Mouse (Mus musculus) MEL (cell line): Measurements from ENCODE around the gene Arhgap44. TPM values are rescaled to one million over a fixed set of nuclear protein-coding genes. Genes with fewer than 3 reads are reported as not detected.

ENCODE experiments used
- DNase-seq: peaks from one replicate; pipeline ENCODE4 v3.0.0; 2011; ENCODE audit warnings: low read depth, low spot score
- H3K27ac ChIP-seq: 2 replicates; pipeline ENCODE4 v1.5.1; 2012; ENCODE audit warnings: low read depth, mild to moderate bottlenecking, control low read depth, low read length, moderate library complexity; ENCODE audit not compliant: control insufficient read depth
- H3K27me3 ChIP-seq, 2 experiments: fragments of 150-350 bp in 1 of 2; sonication (generic) in 1 of 2; 2 replicates each; pipeline ENCODE4 v1.6.1; 2012; ENCODE audit warnings: low read length in 2 of 2, mild to moderate bottlenecking in 2 of 2, improper control_type of control experiment in 1 of 2, moderate library complexity in 1 of 2; ENCODE audit not compliant: insufficient read depth in 2 of 2, control insufficient read depth in 1 of 2
- H3K36me3 ChIP-seq, 2 experiments: 2 replicates each; pipeline ENCODE4 v1.6.1; 2012 to 2014; ENCODE audit warnings: low read length in 2 of 2, improper control_type of control experiment in 1 of 2, inconsistent platforms in 1 of 2, mild to moderate bottlenecking in 1 of 2; ENCODE audit not compliant: insufficient read depth in 2 of 2, control insufficient read depth in 1 of 2
- H3K4me1 ChIP-seq, 2 experiments: fragments of 150-350 bp in 1 of 2; sonication (generic) in 1 of 2; 2 replicates each; pipeline ENCODE4 v1.6.1; 2012; ENCODE audit warnings: low read length in 2 of 2, improper control_type of control experiment in 1 of 2, mild to moderate bottlenecking in 1 of 2; ENCODE audit not compliant: insufficient read depth in 2 of 2, control insufficient read depth in 1 of 2
- H3K4me3 ChIP-seq, 2 experiments: fragments of 150-350 bp in 1 of 2; sonication (generic) in 1 of 2; 2 replicates each; pipeline ENCODE4 v1.5.1; 2012; ENCODE audit warnings: low read depth in 2 of 2, low read length in 2 of 2, mild to moderate bottlenecking in 2 of 2, moderate library complexity in 2 of 2, control low read depth in 1 of 2, improper control_type of control experiment in 1 of 2; ENCODE audit not compliant: control insufficient read depth in 1 of 2, insufficient read depth in 1 of 2
- H3K79me2 ChIP-seq: 2 replicates; pipeline ENCODE4 v1.6.1; 2012; ENCODE audit warnings: mild to moderate bottlenecking, low read length, moderate library complexity; ENCODE audit not compliant: control insufficient read depth, poor library complexity, insufficient read depth
- H3K9ac ChIP-seq: 2 replicates; pipeline ENCODE4 v1.6.1; 2012; ENCODE audit warnings: low read depth, mild to moderate bottlenecking, control low read depth, low read length, moderate library complexity; ENCODE audit not compliant: control insufficient read depth, poor library complexity, severe bottlenecking
- H3K9me3 ChIP-seq: fragments of 150-350 bp; sonication (generic); replicated peaks from 2 replicates; pipeline ENCODE4 v1.6.1; 2012; ENCODE audit warnings: mild to moderate bottlenecking, low read length, improper control_type of control experiment, moderate library complexity; ENCODE audit not compliant: insufficient read depth
- BHLHE40 ChIP-seq: IDR thresholded peaks from 2 replicates; pipeline ENCODE4 v1.6.1; 2012; ENCODE audit warnings: low read depth, mild to moderate bottlenecking, inconsistent platforms, low read length, improper control_type of control experiment, borderline replicate concordance
- CHD1 ChIP-seq: IDR thresholded peaks from 2 replicates; pipeline ENCODE4 v1.6.1; 2012; ENCODE audit warnings: low read depth, mild to moderate bottlenecking, inconsistent platforms, low read length, improper control_type of control experiment
- CHD2 ChIP-seq: IDR thresholded peaks from 2 replicates; pipeline ENCODE4 v1.6.1; 2011; ENCODE audit warnings: low read length, improper control_type of control experiment
- CTCF ChIP-seq, 3 experiments: IDR thresholded peaks in 2 of 3; conservative IDR thresholded peaks in 1 of 3; 2 replicates each; pipeline ENCODE4 v1.5.1; 2011 to 2012; ENCODE audit warnings: low read length in 3 of 3, low read depth in 2 of 3, mild to moderate bottlenecking in 2 of 3, improper control_type of control experiment in 1 of 3, inconsistent platforms in 1 of 3, mixed read lengths in 1 of 3, moderate library complexity in 1 of 3; ENCODE audit not compliant: control insufficient read depth in 1 of 3, insufficient read depth in 1 of 3, poor library complexity in 1 of 3, severe bottlenecking in 1 of 3
- E2F4 ChIP-seq: IDR thresholded peaks from 2 replicates; pipeline ENCODE4 v1.6.1; 2011; ENCODE audit warnings: low read depth, low read length, improper control_type of control experiment, borderline replicate concordance
- ELF1 ChIP-seq: IDR thresholded peaks from 2 replicates; pipeline ENCODE4 v1.6.1; 2014; ENCODE audit warnings: low read depth, mild to moderate bottlenecking, inconsistent platforms, low read length, improper control_type of control experiment, moderate library complexity
- EP300 ChIP-seq, 2 experiments: IDR thresholded peaks; 2 replicates each; pipeline ENCODE4 v1.6.1; 2011; ENCODE audit warnings: improper control_type of control experiment in 2 of 2, low read length in 2 of 2, low read depth in 1 of 2, mild to moderate bottlenecking in 1 of 2
- ETS1 ChIP-seq: IDR thresholded peaks from 2 replicates; pipeline ENCODE4 v1.6.1; 2012; ENCODE audit warnings: low read depth, mild to moderate bottlenecking, inconsistent platforms, low read length, improper control_type of control experiment, moderate library complexity
- GABPA ChIP-seq: IDR thresholded peaks from 2 replicates; pipeline ENCODE4 v1.6.1; 2012; ENCODE audit warnings: low read depth, mild to moderate bottlenecking, inconsistent platforms, low read length, improper control_type of control experiment, moderate library complexity
- HCFC1 ChIP-seq: IDR thresholded peaks from 2 replicates; pipeline ENCODE4 v1.6.1; 2012; ENCODE audit warnings: low read depth, mild to moderate bottlenecking, inconsistent platforms, low read length, improper control_type of control experiment, moderate library complexity
- KAT2A ChIP-seq: conservative IDR thresholded peaks from 2 replicates; pipeline ENCODE4 v1.6.1; 2012; ENCODE audit warnings: low read depth, low read length, improper control_type of control experiment, inconsistent platforms
- MAX ChIP-seq: IDR thresholded peaks from 2 replicates; pipeline ENCODE4 v1.6.1; 2011; ENCODE audit warnings: low read length, improper control_type of control experiment
- MAZ ChIP-seq: IDR thresholded peaks from 2 replicates; pipeline ENCODE4 v1.6.1; 2012; ENCODE audit warnings: low read depth, mild to moderate bottlenecking, inconsistent platforms, low read length, improper control_type of control experiment
- MYB ChIP-seq: IDR thresholded peaks from 2 replicates; pipeline ENCODE4 v1.6.1; 2011; ENCODE audit warnings: mild to moderate bottlenecking, low read depth, low read length, improper control_type of control experiment
- MYC ChIP-seq: IDR thresholded peaks from 2 replicates; pipeline ENCODE4 v1.6.1; 2011; ENCODE audit warnings: low read depth, mild to moderate bottlenecking, low read length, improper control_type of control experiment, moderate library complexity
- NELFE ChIP-seq: IDR thresholded peaks from 2 replicates; pipeline ENCODE4 v1.6.1; 2011; ENCODE audit warnings: low read depth, low read length, improper control_type of control experiment
- NRF1 ChIP-seq: IDR thresholded peaks from 2 replicates; pipeline ENCODE4 v1.6.1; 2014; ENCODE audit warnings: low read depth, mild to moderate bottlenecking, inconsistent platforms, low read length, improper control_type of control experiment, moderate library complexity; ENCODE audit not compliant: poor library complexity, insufficient read depth, severe bottlenecking
- POLR2A ChIP-seq, 2 experiments: IDR thresholded peaks; 2 replicates each; pipeline ENCODE4 v1.6.1; 2011 to 2012; ENCODE audit warnings: low read length in 2 of 2, mild to moderate bottlenecking in 2 of 2, control low read depth in 1 of 2, improper control_type of control experiment in 1 of 2, low read depth in 1 of 2, moderate library complexity in 1 of 2; ENCODE audit not compliant: control insufficient read depth in 1 of 2, insufficient read depth in 1 of 2, poor library complexity in 1 of 2
- RAD21 ChIP-seq: IDR thresholded peaks from 2 replicates; pipeline ENCODE4 v1.6.1; 2011; ENCODE audit warnings: mild to moderate bottlenecking, low read depth, low read length, improper control_type of control experiment
- SMC3 ChIP-seq: IDR thresholded peaks from 2 replicates; pipeline ENCODE4 v1.6.1; 2011; ENCODE audit warnings: low read depth, low read length, improper control_type of control experiment
- TAL1 ChIP-seq: IDR thresholded peaks from 2 replicates; pipeline ENCODE4 v1.6.1; 2012; ENCODE audit warnings: mild to moderate bottlenecking, inconsistent platforms, low read length, moderate library complexity, mixed read lengths
- UBTF ChIP-seq: IDR thresholded peaks from 2 replicates; pipeline ENCODE4 v1.6.1; 2012; ENCODE audit warnings: low read depth, mild to moderate bottlenecking, inconsistent platforms, low read length, improper control_type of control experiment, moderate library complexity, borderline replicate concordance; ENCODE audit not compliant: insufficient read depth
- USF1 ChIP-seq: IDR thresholded peaks from 2 replicates; pipeline ENCODE4 v1.6.1; 2014; ENCODE audit warnings: low read depth, mild to moderate bottlenecking, inconsistent platforms, low read length, improper control_type of control experiment, moderate library complexity
- ZKSCAN1 ChIP-seq: IDR thresholded peaks from 2 replicates; pipeline ENCODE4 v1.6.1; 2012; ENCODE audit warnings: low read depth, mild to moderate bottlenecking, inconsistent platforms, low read length, improper control_type of control experiment, moderate library complexity
- polyA plus RNA-seq, 2 experiments: library from polyadenylated mRNA; stranded (reverse) in 1 of 2; unstranded in 1 of 2; fragments of >175 nt in 1 of 2; fragments of >200 nt in 1 of 2; gene quantifications; 2 replicates each; pipeline versions ENCODE4 v1.2.1 to v1.2.4; 2012; ENCODE audit warnings: low replicate concordance in 2 of 2, low read depth in 1 of 2; ENCODE audit not compliant: insufficient read length in 2 of 2, insufficient read depth in 1 of 2, missing spikeins in 1 of 2
- total RNA-seq: library from RNA; depleted of rRNA; stranded (reverse); fragments of 300-350 nt; gene quantifications from 2 replicates; pipeline ENCODE4 v1.2.3, GENCODE M21; 2012

Arhgap44 gene
- total and polyA plus RNA-seq, 3 experiments, result 0.08 TPM; not detected in 2

DNA sequence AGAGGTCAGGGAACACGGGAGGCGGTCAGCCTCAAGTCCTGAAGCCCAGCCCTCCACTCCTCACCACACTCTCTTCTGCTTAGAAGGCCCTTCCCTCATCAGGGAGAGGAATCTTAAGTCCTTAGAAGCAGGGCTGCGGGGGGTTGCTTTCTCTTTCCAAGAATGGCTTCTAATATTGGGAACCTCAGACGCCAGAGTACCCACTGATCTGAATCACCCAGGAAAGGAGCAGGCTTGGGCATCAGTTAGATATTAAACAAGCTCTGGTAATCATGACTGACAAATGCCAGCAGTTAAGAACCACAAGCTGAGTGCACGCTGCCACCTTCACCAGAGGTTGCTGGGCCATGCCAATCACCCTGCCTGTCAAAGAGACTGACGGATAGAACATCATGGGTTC, 148.9 kb downstream of the Arhgap44 start:
- Histone ChIP-seq H3K9me3 (no peaks in the 10 kb centered on the region), H3K27ac (no peak overlapping the region), H3K27me3 (no peaks in the 10 kb centered on the region), H3K4me1 (no peaks in the 10 kb centered on the region), H3K4me3 (no peak overlapping the region), H3K79me2 (no peaks in the 10 kb centered on the region), H3K9ac (no peak overlapping the region), H3K36me3 (no peaks in the 10 kb centered on the region)
- DNase-seq, result no peak
- no peak for TF ChIP-seq ETS1
- no peak for TF ChIP-seq KAT2A
- no peak for TF ChIP-seq MYC
- TF ChIP-seq MAX, result no peak
- TF ChIP-seq TAL1, result no peak
- TF ChIP-seq USF1, result no peak
- no peak for TF ChIP-seq RAD21
- no peak for TF ChIP-seq CTCF (IDR thresholded peaks at IDR 0.05 in 2 of 3, conservative IDR thresholded peaks at IDR 0.05 in 1 of 3; ENCODE audit: control insufficient read depth in 1 of 3, insufficient read depth in 1 of 3, low read depth in 2 of 3, low read length in 3 of 3, poor library complexity in 1 of 3, severe bottlenecking in 1 of 3)
- TF ChIP-seq SMC3, result no peak
- no peak for TF ChIP-seq GABPA
- no peak for TF ChIP-seq ELF1
- TF ChIP-seq ZKSCAN1, result no peak
- TF ChIP-seq CHD1, result no peak
- TF ChIP-seq BHLHE40, result no peak
- TF ChIP-seq NRF1, result no peak
- no peak for TF ChIP-seq UBTF
- no peak for TF ChIP-seq MYB

GRCm38 (mm10) chr11:65006047-65006446, 156.7 kb downstream of the Arhgap44 start:
- H3K79me2 ChIP-seq, result no peaks in the 10 kb centered on the region
- H3K27ac ChIP-seq, result no peak overlapping the region
- no peaks in the 10 kb centered on the region; a peak in 1 of 4 replicates for H3K36me3 ChIP-seq
- no peak overlapping the region for H3K9ac ChIP-seq
- DNase-seq, result no peak
- H3K4me3 ChIP-seq, result no peak overlapping the region
- H3K9me3 ChIP-seq, result no peaks in the 10 kb centered on the region
- H3K4me1 ChIP-seq, result no peaks in the 10 kb centered on the region
- no peak for TF ChIP-seq KAT2A
- TF ChIP-seq MAX, result no peak
- TF ChIP-seq POLR2A (IDR thresholded peaks at IDR 0.05; ENCODE audit: control insufficient read depth in 1 of 2, insufficient read depth in 1 of 2, low read depth in 1 of 2, low read length in 2 of 2, poor library complexity in 1 of 2), result no peak
- no peak for TF ChIP-seq E2F4
- no peak for TF ChIP-seq MAZ
- no peak for TF ChIP-seq HCFC1
- no peak for TF ChIP-seq CHD2
- TF ChIP-seq EP300 (IDR thresholded peaks at IDR 0.05; ENCODE audit: low read depth in 1 of 2, low read length in 2 of 2), result no peak
- no peak for TF ChIP-seq NELFE
- H3K27me3 ChIP-seq, result no peaks in the 10 kb centered on the region
